ENCODE assay signal across 24 mouse cellular contexts in the genomic region with DNA sequence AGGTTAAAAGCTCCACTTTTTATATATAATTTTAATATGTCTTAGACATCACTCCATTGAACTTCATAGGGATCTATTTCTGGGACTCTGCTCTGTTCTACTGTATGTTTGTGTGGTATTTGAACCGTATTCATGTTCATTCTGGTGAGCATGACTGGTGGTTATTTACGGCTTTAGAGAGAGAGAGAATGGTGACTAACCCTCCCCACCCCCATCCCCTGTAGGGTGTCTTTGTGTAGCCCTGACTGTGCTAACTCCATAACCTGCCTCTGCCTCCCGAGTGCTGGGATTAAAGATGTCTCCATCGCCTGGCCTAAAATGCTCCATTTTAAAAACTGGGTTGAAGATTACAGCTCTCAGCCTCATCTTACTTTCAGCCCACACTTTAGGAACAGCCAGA. TPM values are rescaled to one million over a fixed set of nuclear protein-coding genes. Genes with fewer than 3 reads are reported as not detected.
DNase-seq lines count a peak whose midpoint lies in the region; ATAC-seq lines count a peak whose summit lies in the region.
"Had no signal": no experiment of that assay in that cellular context is flagged by ENCODE, and none has a peak within 500 bp of the region (broad histone marks: within the 10 kb centered on the region; RNA-seq: fewer than 3 reads in every experiment).

No protein-coding gene starts in this region.

- 43% methylated on average over 4 of the region's 4 CpGs for WGBS in neural tube, embryonic 12.5 days

- H3K9ac ChIP-seq in neural tube, embryonic 12.5 days, result no peak overlapping the region

- no peak overlapping the region for H3K4me2 ChIP-seq in neural tube, embryonic 12.5 days (replicated peaks)

- peaks cover 15% of the 10 kb centered on the region; the same call in 1 of the 2 replicates for H3K36me3 ChIP-seq in neural tube, embryonic 12.5 days

- no peak overlapping the region for H3K4me3 ChIP-seq in neural tube, embryonic 12.5 days

- H3K27ac ChIP-seq in neural tube, embryonic 12.5 days, result no peak overlapping the region

- DNase-seq in frontal cortex, adult 2 months (ENCODE audit: extremely low spot score in 1 of 2, low spot score in 1 of 2), result no peak
- no peak for DNase-seq in neural tube, embryonic 10.5 days (ENCODE audit: extremely low spot score, low spot score)
- DNase-seq in NIH3T3 (ENCODE audit: low read depth), result peak; percentile 18
- peak; percentile 58 for DNase-seq in brain, adult 2 months (ENCODE audit: low read depth, low spot score)
- no peak for DNase-seq in gastrocnemius, postnatal 4 days (ENCODE audit: low spot score in 2 of 2)
- DNase-seq in heart, postnatal 4 days, result no peak
- DNase-seq: adrenal gland, adult 2 months; adrenal gland, adult 8-10 months; adrenal gland, postnatal 10 days; adrenal gland, postnatal 14 days; adrenal gland, postnatal 25 days; adrenal gland, postnatal 36 days; B cell, adult 2 months; cerebellum, adult 11 months; cerebellum, adult 11-12 months; cerebellum, adult 18-20 months; cerebellum, adult 2 months had no signal

- peak; percentile 58 for ATAC-seq in frontal cortex, adult (ENCODE audit: low TSS enrichment)
- ATAC-seq in neural tube, embryonic 12.5 days (ENCODE audit: low FRiP score, low read depth), result peak; percentile 44; the same call in 1 of the 2 replicates
- ATAC-seq: activated CD4-positive, CD25-positive, alpha-beta regulatory T cell, adult 4 months; CD4-positive, CD25-positive, alpha-beta regulatory T cell, adult 4 months; Patski had no signal

- no peaks in the 10 kb centered on the region for H3K4me1 ChIP-seq in neural tube, embryonic 12.5 days

- no peaks in the 10 kb centered on the region for H3K9me3 ChIP-seq in neural tube, embryonic 12.5 days
- H3K9me3 ChIP-seq: G1E had no signal

- H3K27me3 ChIP-seq in neural tube, embryonic 12.5 days (replicated peaks), result no peaks in the 10 kb centered on the region
- H3K27me3 ChIP-seq: CH12.LX, Patski had no signal

RNA-seq across cellular contexts. Expression of gene Aldh9a1, which starts 10.5 kb away (rescaled TPM):
- 37.4 and 42.1 TPM in 2 replicates for polyA plus RNA-seq in frontal cortex, adult 2 months (2012; rRNA removed)
- 29.6 and 30.8 TPM in 2 replicates for polyA plus RNA-seq in neural tube, embryonic 12.5 days (2016; fragmentation: Nextera tagmentation; extraction: Ambion mirVana)
- total RNA-seq in gastrocnemius, postnatal 4 days (2021), result 10 to 100 TPM; 11.0 to 16.8 TPM
- 10 to 100 TPM; 32.4 to 37.0 TPM for total RNA-seq in heart, postnatal 4 days (2021)

RNA-seq across cellular contexts. Expression of gene Mgst3, which starts 33.4 kb away (rescaled TPM):
- 261 and 283 TPM in 2 replicates for polyA plus RNA-seq in frontal cortex, adult 2 months (2012; rRNA removed)
- polyA plus RNA-seq in neural tube, embryonic 12.5 days (2016; fragmentation: Nextera tagmentation; extraction: Ambion mirVana), result 72.0 and 76.5 TPM in 2 replicates
- 10 to 100 TPM; 29.3 to 31.7 TPM for total RNA-seq in gastrocnemius, postnatal 4 days (2021)
- total RNA-seq in heart, postnatal 4 days (2021), result 100 to 1,000 TPM; 142 to 157 TPM

RNA-seq across cellular contexts. Expression of gene Tmco1, which starts 52.1 kb away (rescaled TPM):
- polyA plus RNA-seq in frontal cortex, adult 2 months (2012; rRNA removed), result 64.0 and 68.9 TPM in 2 replicates
- polyA plus RNA-seq in neural tube, embryonic 12.5 days (2016; fragmentation: Nextera tagmentation; extraction: Ambion mirVana), result 70.5 and 83.8 TPM in 2 replicates
- 10 to 100 TPM; 45.2 to 50.6 TPM for total RNA-seq in gastrocnemius, postnatal 4 days (2021)
- 10 to 100 TPM; 75.6 to 79.3 TPM for total RNA-seq in heart, postnatal 4 days (2021)

Comparison
In these comparisons a context has a peak if more than half of its experiments do, and no peak if none do; other contexts are left out.
1. DNase-seq: peak in NIH3T3 (single experiment) and brain, adult 2 months (single experiment); none in frontal cortex, adult 2 months (0 of 2), neural tube, embryonic 10.5 days (single experiment), gastrocnemius, postnatal 4 days (0 of 2) and heart, postnatal 4 days (single experiment).
2. RNA of gene Mgst3, which starts 33.4 kb away (total RNA-seq): 142 to 157 TPM in heart, postnatal 4 days; 29.3 to 31.7 TPM in gastrocnemius, postnatal 4 days; every median in the first group is over 4 times any median in the second.